Mouse (Mus musculus): ENCODE results near the gene 4833439L19Rik. TPM values are rescaled to one million over a fixed set of nuclear protein-coding genes. Genes with fewer than 3 reads are reported as not detected.

The 4833439L19Rik gene
- polyA plus RNA-seq, 1 experiment, result 60.8 TPM

DNA sequence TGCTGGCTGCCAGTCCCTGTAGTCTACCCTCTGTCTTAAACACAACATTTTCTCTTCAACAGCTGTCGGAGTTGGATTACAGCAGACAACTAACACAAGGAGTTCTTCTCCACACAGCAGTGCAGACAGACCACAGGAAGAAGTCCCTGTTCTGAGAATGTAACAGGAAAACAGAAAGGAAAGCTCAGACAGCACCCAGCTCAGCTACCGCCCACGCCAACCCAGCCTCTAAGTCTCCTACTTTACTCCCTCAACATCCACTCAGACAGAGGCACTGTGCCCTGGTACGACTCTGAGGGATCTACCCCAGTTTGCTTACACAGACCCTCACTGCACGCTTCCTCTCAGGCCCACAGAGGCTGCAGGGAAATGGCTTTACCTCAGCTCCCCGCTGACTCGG lies 4.6 kb downstream of the 4833439L19Rik start:
- Histone ChIP-seq H3K4me1 (ENCODE audit: control insufficient read depth, insufficient read depth, low read length) (peaks cover 3% of the 10 kb centered on the region), H3K27me3 (ENCODE audit: control insufficient read depth, insufficient read depth, low read length) (no peaks in the 10 kb centered on the region), H3K36me3 (ENCODE audit: control insufficient read depth, insufficient read depth, low read length) (peaks cover 7% of the 10 kb centered on the region), H3K27ac (ENCODE audit: control insufficient read depth, insufficient read depth, low read depth, low read length) (no peak overlapping the region), H3K4me3 (ENCODE audit: control insufficient read depth, low read depth, low read length) (no peak overlapping the region)
- TF ChIP-seq CTCF (IDR thresholded peaks at IDR 0.05; ENCODE audit: control insufficient read depth, insufficient read depth, insufficient replicate concordance, low read depth, low read length), result no peak
- no peak for TF ChIP-seq POLR2A (IDR thresholded peaks at IDR 0.05; ENCODE audit: control insufficient read depth, low read depth, low read length)

DNA sequence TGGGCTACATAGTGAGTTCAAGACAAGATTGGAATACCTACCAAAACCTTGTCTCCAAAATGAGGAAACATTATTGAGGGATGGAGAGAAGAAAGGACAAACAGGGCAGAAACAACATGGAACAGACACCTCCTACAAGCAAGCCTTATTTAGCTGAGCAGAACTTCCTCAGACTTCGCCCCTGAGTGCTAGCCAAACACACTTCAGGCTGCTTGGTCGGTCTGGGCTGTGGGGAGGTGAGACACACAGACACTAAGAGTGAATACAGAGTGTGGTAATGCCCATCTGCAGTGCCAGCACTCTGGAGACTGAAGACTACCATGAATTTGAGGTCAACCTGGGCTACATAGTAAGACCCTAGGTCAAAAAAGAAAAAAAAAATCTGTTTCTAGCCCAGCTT lies 5.6 kb downstream of the 4833439L19Rik start:
- no peaks in the 10 kb centered on the region for H3K4me1 ChIP-seq (ENCODE audit: control insufficient read depth, insufficient read depth, low read length)
- TF ChIP-seq CTCF (IDR thresholded peaks at IDR 0.05; ENCODE audit: control insufficient read depth, insufficient read depth, insufficient replicate concordance, low read depth, low read length) (no peak), POLR2A (IDR thresholded peaks at IDR 0.05; ENCODE audit: control insufficient read depth, low read depth, low read length) (no peak)
- H3K4me3 ChIP-seq (ENCODE audit: control insufficient read depth, low read depth, low read length), result no peak overlapping the region
- peaks cover 7% of the 10 kb centered on the region for H3K36me3 ChIP-seq (ENCODE audit: control insufficient read depth, insufficient read depth, low read length)
- no peaks in the 10 kb centered on the region for H3K27me3 ChIP-seq (ENCODE audit: control insufficient read depth, insufficient read depth, low read length)
- H3K27ac ChIP-seq (ENCODE audit: control insufficient read depth, insufficient read depth, low read depth, low read length), result no peak overlapping the region

DNA sequence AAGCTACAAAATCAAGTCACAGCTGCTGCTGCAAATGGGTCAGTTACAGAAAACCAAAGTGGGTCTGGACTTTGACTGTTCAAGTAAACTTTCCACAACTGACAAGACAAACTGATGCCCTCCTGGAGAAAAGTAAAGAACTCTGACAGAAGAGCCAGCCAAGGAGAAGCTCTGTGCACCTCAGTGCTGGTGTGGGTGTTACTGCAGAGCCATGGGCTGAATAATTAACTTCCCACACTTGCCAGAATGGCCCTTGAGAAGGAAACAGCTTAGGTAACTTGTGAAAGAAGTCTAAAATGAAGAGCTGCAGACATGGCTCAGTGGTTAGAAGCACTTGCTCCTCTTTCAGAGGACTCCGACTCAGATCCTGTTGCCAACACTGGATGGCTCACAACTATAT lies 7.6 kb downstream of the 4833439L19Rik start:
- Histone ChIP-seq H3K27ac (ENCODE audit: control insufficient read depth, insufficient read depth, low read depth, low read length) (no peak overlapping the region), H3K36me3 (ENCODE audit: control insufficient read depth, insufficient read depth, low read length) (peaks cover 5% of the 10 kb centered on the region), H3K4me1 (ENCODE audit: control insufficient read depth, insufficient read depth, low read length) (no peaks in the 10 kb centered on the region), H3K4me3 (ENCODE audit: control insufficient read depth, low read depth, low read length) (no peak overlapping the region), H3K27me3 (ENCODE audit: control insufficient read depth, insufficient read depth, low read length) (no peaks in the 10 kb centered on the region)
- TF ChIP-seq CTCF (IDR thresholded peaks at IDR 0.05; ENCODE audit: control insufficient read depth, insufficient read depth, insufficient replicate concordance, low read depth, low read length) (no peak), POLR2A (IDR thresholded peaks at IDR 0.05; ENCODE audit: control insufficient read depth, low read depth, low read length) (no peak)

DNA sequence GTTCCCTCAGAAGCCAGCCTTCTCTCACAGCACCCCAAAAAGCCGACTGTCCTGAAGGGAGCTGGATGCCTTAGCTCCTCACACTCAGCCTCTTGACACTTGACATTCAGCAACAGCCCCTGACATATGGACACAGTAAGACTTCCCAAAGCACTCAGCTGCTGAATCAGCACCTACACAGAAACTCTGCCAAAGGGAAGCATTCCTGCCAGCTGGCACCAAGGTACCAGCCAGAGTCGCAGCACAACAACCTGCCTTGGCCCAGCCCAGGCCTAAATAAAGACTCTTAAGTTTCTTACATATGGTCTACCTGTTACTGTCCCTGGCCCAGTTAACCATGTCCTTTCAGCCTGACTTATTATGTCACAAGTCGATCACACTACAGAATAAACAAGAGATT lies 8.4 kb downstream of the 4833439L19Rik start:
- no peak overlapping the region for H3K27ac ChIP-seq (ENCODE audit: control insufficient read depth, insufficient read depth, low read depth, low read length)
- H3K4me1 ChIP-seq (ENCODE audit: control insufficient read depth, insufficient read depth, low read length), result no peaks in the 10 kb centered on the region
- H3K27me3 ChIP-seq (ENCODE audit: control insufficient read depth, insufficient read depth, low read length), result no peaks in the 10 kb centered on the region
- no peak overlapping the region for H3K4me3 ChIP-seq (ENCODE audit: control insufficient read depth, low read depth, low read length)
- H3K36me3 ChIP-seq (ENCODE audit: control insufficient read depth, insufficient read depth, low read length), result peaks cover 5% of the 10 kb centered on the region
- TF ChIP-seq POLR2A (IDR thresholded peaks at IDR 0.05; ENCODE audit: control insufficient read depth, low read depth, low read length) (no peak), CTCF (IDR thresholded peaks at IDR 0.05; ENCODE audit: control insufficient read depth, insufficient read depth, insufficient replicate concordance, low read depth, low read length) (no peak)

DNA sequence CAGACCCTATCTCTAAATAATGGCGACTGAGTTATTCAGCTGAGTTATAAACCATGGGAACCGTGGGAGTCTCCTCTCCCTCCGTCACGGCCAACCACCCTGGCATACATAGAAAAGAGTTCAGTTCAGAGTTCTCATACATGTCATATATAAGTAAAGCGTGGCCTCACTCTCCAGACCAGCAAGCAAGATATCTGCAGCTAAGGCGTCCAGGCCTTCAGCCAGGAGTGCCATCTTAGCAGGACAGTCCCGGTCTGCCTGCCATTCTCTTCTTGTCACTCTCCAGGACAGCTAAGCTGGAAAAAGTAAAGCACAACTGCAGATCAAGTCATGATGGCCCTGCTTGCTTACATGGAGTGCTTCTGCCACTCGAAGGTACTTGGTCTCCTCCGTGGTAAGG lies 9.1 kb downstream of the 4833439L19Rik start:
- Histone ChIP-seq H3K4me3 (ENCODE audit: control insufficient read depth, low read depth, low read length) (no peak overlapping the region), H3K36me3 (ENCODE audit: control insufficient read depth, insufficient read depth, low read length) (peaks cover 5% of the 10 kb centered on the region), H3K27me3 (ENCODE audit: control insufficient read depth, insufficient read depth, low read length) (no peaks in the 10 kb centered on the region), H3K4me1 (ENCODE audit: control insufficient read depth, insufficient read depth, low read length) (no peaks in the 10 kb centered on the region), H3K27ac (ENCODE audit: control insufficient read depth, insufficient read depth, low read depth, low read length) (no peak overlapping the region)
- TF ChIP-seq POLR2A (IDR thresholded peaks at IDR 0.05; ENCODE audit: control insufficient read depth, low read depth, low read length) (no peak), CTCF (IDR thresholded peaks at IDR 0.05; ENCODE audit: control insufficient read depth, insufficient read depth, insufficient replicate concordance, low read depth, low read length) (no peak)

DNA sequence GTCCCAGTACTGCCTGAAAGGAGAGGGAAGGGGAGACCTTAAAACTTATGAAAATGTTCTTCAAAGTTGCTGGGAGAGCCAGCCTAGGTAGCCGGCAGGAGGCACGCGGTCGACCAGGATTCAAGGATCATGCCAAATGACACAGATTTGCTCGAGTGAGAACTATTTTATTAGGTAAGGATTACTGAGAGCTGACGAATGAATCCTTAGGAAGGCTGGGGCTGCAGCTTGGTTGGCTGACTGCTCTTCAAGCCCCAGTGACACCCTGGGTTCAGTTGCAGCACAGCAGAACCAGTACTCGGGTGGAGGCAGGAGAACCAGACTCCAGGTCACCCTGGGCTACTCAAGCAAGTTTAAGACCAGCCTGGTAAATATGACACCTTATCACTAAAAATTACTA lies 17.2 kb downstream of the 4833439L19Rik start:
- Histone ChIP-seq H3K27ac (ENCODE audit: control insufficient read depth, insufficient read depth, low read depth, low read length) (no peak overlapping the region), H3K27me3 (ENCODE audit: control insufficient read depth, insufficient read depth, low read length) (no peaks in the 10 kb centered on the region), H3K36me3 (ENCODE audit: control insufficient read depth, insufficient read depth, low read length) (peaks cover 1% of the 10 kb centered on the region; the same call in 1 of the 2 replicates), H3K4me1 (ENCODE audit: control insufficient read depth, insufficient read depth, low read length) (no peaks in the 10 kb centered on the region), H3K4me3 (ENCODE audit: control insufficient read depth, low read depth, low read length) (no peak overlapping the region)
- no peak for TF ChIP-seq CTCF (IDR thresholded peaks at IDR 0.05; ENCODE audit: control insufficient read depth, insufficient read depth, insufficient replicate concordance, low read depth, low read length)
- no peak for TF ChIP-seq POLR2A (IDR thresholded peaks at IDR 0.05; ENCODE audit: control insufficient read depth, low read depth, low read length)

DNA sequence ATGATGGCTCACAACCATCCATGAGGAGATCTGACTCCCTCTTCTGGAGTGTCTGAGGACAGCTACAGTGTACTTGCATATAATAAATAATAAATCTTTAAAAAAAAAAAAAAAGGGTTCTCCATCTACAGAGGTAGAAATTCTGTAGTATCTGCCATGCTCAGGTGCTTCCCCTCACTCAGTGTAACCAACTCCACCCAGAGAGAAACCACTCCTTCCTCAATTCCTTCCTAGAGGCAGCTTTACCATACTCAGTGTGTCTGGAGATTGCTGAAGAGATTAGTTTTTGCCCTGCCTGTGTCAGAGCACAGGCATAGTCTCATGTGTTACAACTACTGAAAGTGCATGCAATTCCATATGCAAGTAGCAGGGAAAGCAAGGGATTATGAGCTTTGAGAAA lies 33.1 kb downstream of the 4833439L19Rik start:
- Histone ChIP-seq H3K4me1 (ENCODE audit: control insufficient read depth, insufficient read depth, low read length) (no peaks in the 10 kb centered on the region), H3K36me3 (ENCODE audit: control insufficient read depth, insufficient read depth, low read length) (peaks cover 6% of the 10 kb centered on the region), H3K4me3 (ENCODE audit: control insufficient read depth, low read depth, low read length) (no peak overlapping the region), H3K27ac (ENCODE audit: control insufficient read depth, insufficient read depth, low read depth, low read length) (no peak overlapping the region), H3K27me3 (ENCODE audit: control insufficient read depth, insufficient read depth, low read length) (no peaks in the 10 kb centered on the region)
- TF ChIP-seq POLR2A (IDR thresholded peaks at IDR 0.05; ENCODE audit: control insufficient read depth, low read depth, low read length), result no peak
- TF ChIP-seq CTCF (IDR thresholded peaks at IDR 0.05; ENCODE audit: control insufficient read depth, insufficient read depth, insufficient replicate concordance, low read depth, low read length), result no peak

DNA sequence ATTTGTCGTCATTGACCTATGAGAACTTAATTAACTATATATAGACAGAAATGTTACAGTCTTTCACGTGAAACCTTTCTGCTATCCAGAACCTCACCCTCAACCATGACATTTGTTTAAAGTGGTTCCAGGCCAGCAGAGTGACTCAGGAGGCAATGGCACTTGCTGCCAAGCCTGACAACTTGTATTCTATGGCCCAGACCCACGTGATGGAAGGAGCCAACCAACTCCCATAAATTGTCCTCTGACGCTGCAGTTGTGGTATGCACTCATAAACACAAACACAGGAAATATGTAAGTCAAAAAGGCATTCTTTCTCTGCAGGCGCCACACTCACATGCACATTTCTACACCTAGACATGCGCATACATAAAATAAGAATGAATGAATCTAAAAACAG lies 38.1 kb downstream of the 4833439L19Rik start:
- peaks cover 4% of the 10 kb centered on the region for H3K36me3 ChIP-seq (ENCODE audit: control insufficient read depth, insufficient read depth, low read length)
- H3K27me3 ChIP-seq (ENCODE audit: control insufficient read depth, insufficient read depth, low read length), result no peaks in the 10 kb centered on the region
- TF ChIP-seq CTCF (IDR thresholded peaks at IDR 0.05; ENCODE audit: control insufficient read depth, insufficient read depth, insufficient replicate concordance, low read depth, low read length) (no peak), POLR2A (IDR thresholded peaks at IDR 0.05; ENCODE audit: control insufficient read depth, low read depth, low read length) (no peak)
- no peaks in the 10 kb centered on the region for H3K4me1 ChIP-seq (ENCODE audit: control insufficient read depth, insufficient read depth, low read length)
- H3K27ac ChIP-seq (ENCODE audit: control insufficient read depth, insufficient read depth, low read depth, low read length), result no peak overlapping the region
- no peak overlapping the region for H3K4me3 ChIP-seq (ENCODE audit: control insufficient read depth, low read depth, low read length)

All from testis, adult 2 months (tissue).